ENCODE assay signal across 8 mouse cellular contexts in genomic region chr14:55721700-55722437, GRCm38 (mm10). TPM values are rescaled to one million over a fixed set of nuclear protein-coding genes. Genes with fewer than 3 reads are reported as not detected.
DNase-seq lines count a peak whose midpoint lies in the region; ATAC-seq lines count a peak whose summit lies in the region.

TSS of gene Rabggta (minus strand) at chr14:55722263.

- H3K9ac ChIP-seq in heart, embryonic 14.5 days (ENCODE audit: low read length), result peak within 1 kb of the TSS; percentile 87
- H3K9ac ChIP-seq in liver, embryonic 13.5 days, result peak within 1 kb of the TSS; percentile 80
- H3K9ac ChIP-seq in stomach, embryonic 16.5 days (ENCODE audit: low read length), result peak within 1 kb of the TSS; percentile 92

- no peaks in the 10 kb centered on the region for H3K27me3 ChIP-seq in heart, embryonic 14.5 days (ENCODE audit: control insufficient read depth, insufficient read depth, low read length)
- H3K27me3 ChIP-seq in liver, embryonic 13.5 days, result no peaks in the 10 kb centered on the region
- no peaks in the 10 kb centered on the region for H3K27me3 ChIP-seq in stomach, embryonic 16.5 days (ENCODE audit: control insufficient read depth, insufficient read depth, low read length)

- peaks cover 31% of the 10 kb centered on the region for H3K36me3 ChIP-seq in heart, embryonic 14.5 days (ENCODE audit: control insufficient read depth, insufficient read depth, low read length)
- peaks cover 26% of the 10 kb centered on the region for H3K36me3 ChIP-seq in liver, embryonic 13.5 days
- no peaks in the 10 kb centered on the region for H3K36me3 ChIP-seq in stomach, embryonic 16.5 days (ENCODE audit: control insufficient read depth, insufficient read depth, low read length)

- H3K4me1 ChIP-seq in brown adipose tissue, adult 24 weeks (ENCODE audit: control insufficient read depth, insufficient read depth, insufficient read length, low read length), result peaks cover 2% of the 10 kb centered on the region
- no peaks in the 10 kb centered on the region for H3K4me1 ChIP-seq in heart, embryonic 14.5 days (ENCODE audit: control insufficient read depth in 2 of 2, insufficient read depth in 2 of 2, low read length in 2 of 2)
- H3K4me1 ChIP-seq in liver, embryonic 13.5 days (replicated peaks), result peaks cover 41% of the 10 kb centered on the region
- peaks cover 4% of the 10 kb centered on the region; the same call in 1 of the 2 replicates for H3K4me1 ChIP-seq in stomach, embryonic 16.5 days (ENCODE audit: control insufficient read depth, insufficient read depth, low read length)

- under 1% methylated on average over 50 of the region's 50 CpGs for WGBS in heart, embryonic 14.5 days
- under 1% methylated on average over 50 of the region's 50 CpGs for WGBS in liver, embryonic 13.5 days (ENCODE audit: insufficient replicate concordance)
- WGBS in stomach, embryonic 16.5 days, result under 1% methylated on average over 50 of the region's 50 CpGs

- peak within 1 kb of the TSS; percentile 76 for H3K4me2 ChIP-seq in heart, embryonic 14.5 days (ENCODE audit: low read length)
- H3K4me2 ChIP-seq in liver, embryonic 13.5 days, result peak within 1 kb of the TSS; percentile 89
- peak within 1 kb of the TSS; percentile 87 for H3K4me2 ChIP-seq in stomach, embryonic 16.5 days (ENCODE audit: low read depth, low read length)

- H3K4me3 ChIP-seq in brown adipose tissue, adult 24 weeks (ENCODE audit: insufficient read depth, low read depth, low read length), result peak within 1 kb of the TSS; percentile 68
- H3K4me3 ChIP-seq in heart, embryonic 14.5 days (ENCODE audit: control insufficient read depth in 1 of 2, insufficient read depth in 1 of 2, low read depth in 1 of 2, low read length in 2 of 2), result peak within 1 kb of the TSS; percentile 81 to 89
- H3K4me3 ChIP-seq in liver, embryonic 13.5 days (replicated peaks), result peak within 1 kb of the TSS; percentile 81
- H3K4me3 ChIP-seq in stomach, embryonic 16.5 days (replicated peaks; ENCODE audit: low read length), result peak within 1 kb of the TSS; percentile 92

- ATAC-seq in heart, embryonic 14.5 days (ENCODE audit: insufficient number of reproducible peaks, insufficient read depth, low FRiP score, low read depth), result peak; percentile 87
- ATAC-seq in liver, embryonic 13.5 days (ENCODE audit: low read depth), result peak; percentile 92
- ATAC-seq in stomach, embryonic 16.5 days (ENCODE audit: insufficient read depth, low FRiP score), result peak; percentile 95

- H3K27ac ChIP-seq in brown adipose tissue, adult 24 weeks (replicated peaks; ENCODE audit: low read depth, low read length), result no peak within 1 kb of the TSS
- peak within 1 kb of the TSS in 1 of 2 experiments; percentile 75; a peak in 2 of 4 replicates for H3K27ac ChIP-seq in heart, embryonic 14.5 days (replicated peaks in 1 of 2; ENCODE audit: control insufficient read depth in 1 of 2, insufficient read depth in 1 of 2, low read depth in 2 of 2, low read length in 2 of 2)
- H3K27ac ChIP-seq in liver, embryonic 13.5 days, result peak within 1 kb of the TSS; percentile 84
- peak within 1 kb of the TSS; percentile 90 for H3K27ac ChIP-seq in stomach, embryonic 16.5 days (ENCODE audit: low read length)

- H3K9me3 ChIP-seq in heart, embryonic 14.5 days (ENCODE audit: control insufficient read depth, low read length), result no peaks in the 10 kb centered on the region
- H3K9me3 ChIP-seq in liver, embryonic 13.5 days (replicated peaks), result no peaks in the 10 kb centered on the region
- H3K9me3 ChIP-seq in stomach, embryonic 16.5 days (replicated peaks; ENCODE audit: control insufficient read depth, low read length), result no peaks in the 10 kb centered on the region

- DNase-seq in CD4-positive, CD25-positive, alpha-beta regulatory T cell, adult 2 months (ENCODE audit: low read depth, low spot score), result peak; percentile 99
- DNase-seq in fibroblast of lung, adult 2 months (ENCODE audit: low read depth), result peak; percentile 66
- DNase-seq in kidney, postnatal 14 days, result peak; percentile 96
- DNase-seq in liver, embryonic 13.5 days, result peak; percentile 90
- peak; percentile 94 for DNase-seq in neural tube, embryonic 10.5 days (ENCODE audit: extremely low spot score, low spot score)

RNA-seq across cellular contexts. Expression of gene Rabggta, which starts in this region (rescaled TPM):
- 8.9 and 10.1 TPM in 2 replicates for polyA plus RNA-seq in brown adipose tissue, adult 24 weeks (2012; ENCODE audit: insufficient read depth, insufficient read length, missing spikeins)
- polyA plus RNA-seq in heart, embryonic 14.5 days (2014; fragmentation: Nextera tagmentation; extraction: Ambion mirVana), result 20.1 and 20.5 TPM in 2 replicates
- polyA plus RNA-seq in liver, embryonic 13.5 days (2015; fragmentation: Nextera tagmentation; extraction: Ambion mirVana), result 12.9 and 14.7 TPM in 2 replicates
- polyA plus RNA-seq in stomach, embryonic 16.5 days (2015; fragmentation: Nextera tagmentation; extraction: Ambion mirVana), result 36.3 and 37.1 TPM in 2 replicates
